Mouse (Mus musculus) midbrain, postnatal 0 days (tissue): ENCODE measurements around the gene Gng7. TPM values are rescaled to one million over a fixed set of nuclear protein-coding genes. Genes with fewer than 3 reads are reported as not detected.
A peak's percentile ranks its signal among the peaks of the same experiment; 100 is the strongest.

ENCODE experiments used
- ATAC-seq: fragments of 200-750 bp; cut with Nextera tagmentation; 2 replicates; pipeline ENCODE4 v1.8.0; 2017; ENCODE audit warnings: moderate number of reproducible peaks, mild to moderate bottlenecking, moderate TSS enrichment, moderate library complexity; ENCODE audit not compliant: low FRiP score
- DNase-seq: peaks from one replicate; pipeline ENCODE4 v3.0.0-alpha.2; 2015; ENCODE audit warnings: low spot score
- H3K27ac ChIP-seq: fragments of 300-500 bp; sonication (generic); 2 replicates; pipeline ENCODE4 v1.5.1; 2014; ENCODE audit warnings: low read depth, mild to moderate bottlenecking, low read length, mixed read lengths
- H3K27me3 ChIP-seq: fragments of 300-500 bp; sonication (generic); 2 replicates; pipeline ENCODE4 v1.6.1; 2014; ENCODE audit warnings: low read length, control low read depth, mixed read lengths; ENCODE audit not compliant: insufficient read depth
- H3K36me3 ChIP-seq: fragments of 300-500 bp; sonication (generic); 2 replicates; pipeline ENCODE4 v1.6.1; 2014; ENCODE audit warnings: low read length, control low read depth, mixed read lengths; ENCODE audit not compliant: insufficient read depth
- H3K4me1 ChIP-seq: fragments of 300-500 bp; sonication (generic); 2 replicates; pipeline ENCODE4 v1.6.1; 2014; ENCODE audit warnings: mild to moderate bottlenecking, control low read depth, antibody characterized with exemption, low read length, mixed read lengths; ENCODE audit not compliant: insufficient read depth
- H3K4me2 ChIP-seq: fragments of 300-500 bp; sonication (generic); 2 replicates; pipeline ENCODE4 v1.6.1; 2014; ENCODE audit warnings: low read depth, mild to moderate bottlenecking, low read length, mixed read lengths; ENCODE audit not compliant: poor library complexity, severe bottlenecking
- H3K4me3 ChIP-seq: fragments of 300-500 bp; sonication (generic); 2 replicates; pipeline ENCODE4 v1.5.1; 2014; ENCODE audit warnings: low read depth, mild to moderate bottlenecking, low read length, moderate library complexity
- H3K9ac ChIP-seq: fragments of 300-500 bp; sonication (generic); replicated peaks from 2 replicates; pipeline ENCODE4 v1.6.1; 2014; ENCODE audit warnings: mild to moderate bottlenecking, low read length, moderate library complexity, mixed read lengths; ENCODE audit not compliant: poor library complexity, severe bottlenecking
- H3K9me3 ChIP-seq: fragments of 300-500 bp; sonication (generic); 2 replicates; pipeline ENCODE4 v1.6.1; 2016; ENCODE audit warnings: low read length, control low read depth
- CTCF ChIP-seq: IDR thresholded peaks from 2 replicates; pipeline ENCODE4 v1.5.1; 2016; ENCODE audit warnings: antibody characterized with exemption, mild to moderate bottlenecking
- WGBS: fragments of 180-500 bp; shearing (Covaris S2); extraction: QIAGEN DNeasy Blood & Tissue Kit; methylation state at CpG from one replicate; pipeline ENCODE4 v1.1.7; 2014; 5-methylcytosine and 5-hydroxymethylcytosine counted together
- polyA plus RNA-seq: library from polyadenylated mRNA; unstranded; fragments of >200 nt; fragmentation: Nextera tagmentation; extraction: Ambion mirVana; gene quantifications from 2 replicates; pipeline ENCODE4 v1.2.1, GENCODE M21; 2015
- total RNA-seq: library from RNA; depleted of rRNA; stranded (reverse); fragments of >200 nt; gene quantifications from 2 replicates; pipeline ENCODE4 v1.2.3, GENCODE M21; 2014

Gng7 gene
- total and polyA plus RNA-seq, 2 experiments from 2014 or later: 29.5 to 40.7 TPM

DNA sequence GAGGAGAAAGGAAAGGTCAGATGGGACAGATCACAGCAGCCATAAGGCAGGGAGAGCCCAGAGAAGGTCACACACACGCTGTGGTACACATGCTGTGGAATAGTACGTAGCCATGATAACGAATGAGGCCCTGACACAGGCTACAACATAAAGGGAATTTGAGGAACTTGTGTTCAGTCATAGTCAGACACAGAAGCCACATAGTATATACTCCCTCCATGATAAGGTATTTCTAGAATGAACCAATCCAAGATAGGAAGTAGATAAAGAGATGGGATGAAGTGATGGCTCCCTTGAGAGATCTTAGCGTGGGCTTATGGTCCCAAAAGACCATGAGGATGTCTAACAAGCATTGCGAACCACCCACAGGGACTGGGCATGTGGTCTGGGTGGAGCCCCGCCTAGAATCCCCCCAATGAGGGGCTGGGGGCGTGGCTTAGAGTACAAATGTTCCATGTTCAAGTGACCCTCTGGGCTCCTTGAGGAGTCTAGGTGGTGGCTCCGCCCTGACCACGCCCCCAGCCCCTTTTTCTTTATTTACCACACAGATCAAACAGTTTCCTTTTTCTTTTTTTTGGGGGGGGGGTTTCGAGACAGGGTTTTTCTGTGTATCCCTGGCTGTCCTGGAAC is 62.9 kb downstream of the Gng7 start:
- Histone ChIP-seq H3K27me3 (no peaks in the 10 kb centered on the region), H3K4me1 (no peaks in the 10 kb centered on the region), H3K9me3 (no peaks in the 10 kb centered on the region), H3K27ac (no peak overlapping the region), H3K4me2 (no peak overlapping the region), H3K9ac (no peak overlapping the region), H3K36me3 (no peaks in the 10 kb centered on the region), H3K4me3 (no peak overlapping the region)
- no peak for DNase-seq
- TF ChIP-seq CTCF: no peak
- 75% methylated on average over 10 of the region's 10 CpGs for WGBS
- no peak for ATAC-seq

DNA sequence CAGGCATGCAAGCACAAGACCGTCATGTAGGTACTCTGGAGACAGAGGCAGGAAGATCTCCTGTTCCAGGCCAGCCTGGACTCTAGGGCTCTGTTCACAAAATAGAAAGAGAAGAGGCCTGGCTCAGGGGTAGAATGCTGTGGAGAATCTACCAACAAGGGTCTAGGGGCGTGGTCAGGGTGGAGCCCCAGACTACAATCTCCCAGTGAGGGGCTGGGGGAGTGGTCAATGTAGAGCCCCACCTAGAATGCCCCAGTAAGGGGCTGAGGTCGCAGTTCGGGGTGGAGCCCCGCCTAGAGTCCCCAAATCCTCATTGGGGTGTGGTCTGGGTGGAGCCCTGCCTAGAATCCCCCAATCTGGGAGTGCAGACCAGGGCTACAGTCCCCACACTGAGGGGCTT is 64.4 kb downstream of the Gng7 start:
- 36% methylated on average over 5 of the region's 5 CpGs for WGBS
- no peak for TF ChIP-seq CTCF
- Histone ChIP-seq H3K4me2 (no peak overlapping the region), H3K4me1 (no peaks in the 10 kb centered on the region), H3K9ac (no peak overlapping the region), H3K36me3 (no peaks in the 10 kb centered on the region), H3K9me3 (no peaks in the 10 kb centered on the region), H3K27me3 (no peaks in the 10 kb centered on the region), H3K4me3 (no peak overlapping the region), H3K27ac (no peak overlapping the region)
- no peak for DNase-seq
- ATAC-seq: no peak

DNA sequence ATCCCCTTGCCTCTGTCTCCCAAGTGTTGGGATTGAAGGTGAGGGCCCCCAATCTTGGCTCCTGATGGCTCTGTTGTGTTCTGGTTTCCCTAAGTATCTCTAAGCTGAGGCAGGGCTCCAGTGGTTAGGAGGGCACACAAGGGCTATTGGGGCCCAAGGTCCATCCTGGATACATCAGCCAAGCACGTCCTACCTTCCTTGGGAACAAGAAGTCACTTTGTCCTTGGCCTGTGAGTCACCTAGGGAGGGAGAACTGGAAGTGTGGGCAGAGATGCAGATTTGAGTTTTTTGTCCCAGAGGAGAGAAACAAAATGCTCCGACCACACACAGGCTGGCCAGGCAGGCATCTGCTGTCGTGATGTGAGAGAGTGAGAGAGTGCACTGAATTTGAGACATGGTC is 65.7 kb downstream of the Gng7 start:
- H3K27me3 ChIP-seq: no peaks in the 10 kb centered on the region
- H3K36me3 ChIP-seq: no peaks in the 10 kb centered on the region
- no peak for ATAC-seq
- no peak for TF ChIP-seq CTCF
- no peaks in the 10 kb centered on the region for H3K9me3 ChIP-seq
- H3K4me3 ChIP-seq: no peak overlapping the region
- H3K9ac ChIP-seq: no peak overlapping the region
- no peak overlapping the region for H3K4me2 ChIP-seq
- 81% methylated on average over 3 of the region's 3 CpGs for WGBS
- no peak for DNase-seq
- no peaks in the 10 kb centered on the region for H3K4me1 ChIP-seq
- H3K27ac ChIP-seq: no peak overlapping the region

DNA sequence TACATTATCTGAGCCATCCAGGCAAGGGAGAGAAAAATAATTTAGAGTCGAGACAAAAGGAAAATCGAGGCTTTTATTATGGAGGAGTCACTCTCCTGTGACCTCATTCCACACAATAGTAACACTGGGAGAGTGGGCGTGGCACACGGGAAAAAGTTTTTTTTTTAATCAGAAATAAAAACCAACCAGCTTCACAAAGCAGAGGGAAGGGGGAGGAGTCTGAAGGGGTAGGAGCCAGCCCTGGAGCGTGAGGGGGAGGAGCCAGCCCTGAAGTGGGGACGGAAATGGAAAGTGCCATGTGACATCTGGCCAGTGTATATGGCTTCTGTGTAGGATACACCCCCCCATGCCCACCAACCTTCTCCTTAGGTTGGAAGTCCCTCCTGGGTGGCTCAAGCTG is 66.2 kb downstream of the Gng7 start:
- DNase-seq (no peak), ATAC-seq (no peak)
- Histone ChIP-seq H3K9me3 (no peaks in the 10 kb centered on the region), H3K27ac (no peak overlapping the region), H3K36me3 (no peaks in the 10 kb centered on the region), H3K9ac (no peak overlapping the region), H3K4me1 (no peaks in the 10 kb centered on the region), H3K4me3 (no peak overlapping the region), H3K27me3 (no peaks in the 10 kb centered on the region), H3K4me2 (no peak overlapping the region)
- 29% methylated on average over 6 of the region's 6 CpGs for WGBS
- TF ChIP-seq CTCF: no peak

DNA sequence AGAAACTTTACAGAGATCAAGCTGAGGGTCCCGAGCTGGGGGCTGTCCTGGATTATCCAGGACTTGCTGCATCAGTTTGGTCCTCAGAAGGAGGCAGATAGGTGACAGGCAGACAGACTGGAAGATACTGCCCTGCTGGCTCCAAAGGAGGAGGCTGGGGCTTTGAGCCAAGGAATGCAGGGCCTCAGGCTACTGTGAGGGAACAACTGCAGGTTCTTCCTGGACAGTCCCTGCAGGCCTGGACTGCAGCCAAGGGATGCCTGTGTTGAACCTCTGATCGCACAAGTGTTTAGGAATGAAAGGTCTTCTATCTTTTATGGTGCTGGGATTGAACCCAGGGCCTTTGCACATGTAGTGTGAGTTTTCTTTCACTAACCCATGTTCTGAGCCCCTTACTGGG is 66.9 kb downstream of the Gng7 start:
- ATAC-seq (no peak), DNase-seq (no peak)
- Histone ChIP-seq H3K27me3 (no peaks in the 10 kb centered on the region), H3K4me3 (no peak overlapping the region), H3K9me3 (no peaks in the 10 kb centered on the region), H3K36me3 (no peaks in the 10 kb centered on the region), H3K4me1 (no peaks in the 10 kb centered on the region), H3K9ac (no peak overlapping the region), H3K4me2 (no peak overlapping the region), H3K27ac (no peak overlapping the region)
- TF ChIP-seq CTCF: no peak
- 67% methylated on average over 2 of the region's 2 CpGs for WGBS

DNA sequence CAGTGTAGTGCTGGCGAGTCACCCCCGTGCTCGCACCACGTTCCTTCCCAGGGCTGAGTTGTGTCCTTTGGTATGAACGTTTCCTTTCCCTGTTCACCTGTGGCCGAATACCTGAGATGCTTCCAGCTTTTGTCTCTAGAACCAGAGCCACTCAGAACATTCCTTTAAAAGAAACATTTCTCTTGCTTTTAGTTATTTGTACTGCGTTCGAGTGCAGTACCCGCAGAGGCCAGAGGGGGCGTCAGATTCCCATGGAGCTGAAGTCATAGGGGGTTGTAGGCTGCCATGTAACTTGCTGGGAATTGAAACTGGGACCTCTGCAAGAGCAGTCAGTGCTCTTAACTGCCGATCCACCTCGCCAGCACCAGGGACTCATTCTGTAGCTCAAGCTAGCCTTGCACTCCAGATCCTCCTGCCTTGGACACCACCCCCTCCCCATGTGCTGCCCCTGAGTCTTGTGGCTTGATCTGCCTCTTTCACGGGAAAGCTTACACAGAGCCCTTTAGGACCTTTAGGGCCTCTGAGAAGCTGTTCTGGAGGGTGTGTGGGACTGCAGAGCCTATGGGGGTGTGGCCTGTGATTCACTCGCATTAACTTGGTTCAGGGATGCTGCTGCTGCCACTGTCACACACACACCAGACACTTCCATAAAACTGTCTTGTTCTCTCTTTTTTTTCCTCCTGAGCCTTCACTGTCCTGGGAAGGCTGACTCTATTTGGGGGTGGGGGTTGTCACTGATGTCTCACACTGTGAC is 67.9 kb downstream of the Gng7 start:
- Histone ChIP-seq H3K27ac (no peak overlapping the region), H3K9ac (no peak overlapping the region), H3K4me1 (no peaks in the 10 kb centered on the region), H3K27me3 (no peaks in the 10 kb centered on the region), H3K36me3 (no peaks in the 10 kb centered on the region), H3K9me3 (no peaks in the 10 kb centered on the region), H3K4me3 (no peak overlapping the region), H3K4me2 (no peak overlapping the region)
- ATAC-seq (no peak), DNase-seq (no peak)
- peak; percentile 54 for TF ChIP-seq CTCF
- WGBS: 65% methylated on average over 14 of the region's 14 CpGs
